ENCODE assay signal across 10 mouse cellular contexts in genomic region chr11:119935457-119935856, GRCm38 (mm10). TPM values are rescaled to one million over a fixed set of nuclear protein-coding genes. Genes with fewer than 3 reads are reported as not detected.
DNase-seq lines count a peak whose midpoint lies in the region; TF ChIP-seq lines count a peak whose summit lies in the region.
"Had no signal": no experiment of that assay in that cellular context is flagged by ENCODE, and none has a peak within 500 bp of the region (broad histone marks: within the 10 kb centered on the region; RNA-seq: fewer than 3 reads in every experiment).

No protein-coding gene starts in this region.

- H3K4me3 ChIP-seq in CH12.LX (replicated peaks in 1 of 3; ENCODE audit: low read depth in 2 of 3, low read length in 2 of 3, poor library complexity in 1 of 3): no peak overlapping the region
- H3K4me3 ChIP-seq: hindbrain, embryonic 15.5 days had no signal

- H3K4me1 ChIP-seq in CH12.LX (ENCODE audit: control insufficient read depth in 1 of 2, insufficient read depth in 2 of 2): peaks cover 23 to 67% of the 10 kb centered on the region in 2 experiments

- peak; percentile 64 to 89 for TF ChIP-seq CTCF in CH12.LX (conservative IDR thresholded peaks at IDR 0.05 in 1 of 2, IDR thresholded peaks at IDR 0.05 in 1 of 2; ENCODE audit: low read depth in 2 of 2, low read length in 2 of 2)

- TF ChIP-seq POLR2A in CH12.LX (IDR thresholded peaks at IDR 0.05; ENCODE audit: low read depth, low read length): no peak

- no peak overlapping the region for H3K27ac ChIP-seq in CH12.LX (ENCODE audit: insufficient read depth, low read depth)
- H3K27ac ChIP-seq: hindbrain, embryonic 15.5 days had no signal

- dilution Hi-C loops in CH12.LX (cut with MboI; ENCODE audit: extremely low pct_ligation_motif_present, extremely low pct_unique_long_range_greater_than_20kb, low sequenced_read_pairs): no loop called here

- no peak overlapping the region for H3K4me2 ChIP-seq in CH12.LX (ENCODE audit: insufficient read depth, low read depth, poor library complexity, severe bottlenecking)
- H3K4me2 ChIP-seq: hindbrain, embryonic 15.5 days had no signal

- H3K36me3 ChIP-seq in CH12.LX (replicated peaks in 1 of 2; ENCODE audit: control insufficient read depth in 1 of 2, insufficient read depth in 1 of 2, low read length in 1 of 2): no peaks in the 10 kb centered on the region
- H3K36me3 ChIP-seq: hindbrain, embryonic 15.5 days had no signal

- H3K79me2 ChIP-seq in CH12.LX (replicated peaks; ENCODE audit: control insufficient read depth, extremely low read depth, insufficient read depth, poor library complexity, severe bottlenecking): no peaks in the 10 kb centered on the region

- in situ Hi-C loops in CH12.LX (cut with MboI; ENCODE audit: low pct_ligation_motif_present, low pct_unique_long_range_greater_than_20kb, low sequenced_read_pairs): no loop called here

- peak; percentile 61 for TF ChIP-seq RAD21 in CH12.LX (IDR thresholded peaks at IDR 0.05; ENCODE audit: low read depth, low read length)

- no peak overlapping the region for H3K9ac ChIP-seq in CH12.LX (ENCODE audit: insufficient read depth, low read depth)
- H3K9ac ChIP-seq: hindbrain, embryonic 15.5 days had no signal

- no peak for TF ChIP-seq EP300 in CH12.LX (IDR thresholded peaks at IDR 0.05; ENCODE audit: low read length)

- H3K9me3 ChIP-seq in CH12.LX (replicated peaks; ENCODE audit: low read length): peaks cover 8% of the 10 kb centered on the region
- H3K9me3 ChIP-seq: hindbrain, embryonic 15.5 days had no signal

- peaks cover 26% of the 10 kb centered on the region for H3K27me3 ChIP-seq in CH12.LX (replicated peaks)
- H3K27me3 ChIP-seq: hindbrain, embryonic 15.5 days; Patski had no signal

- DNase-seq in heart, adult 18-20 months: peak; percentile 61 to 84
- no peak for DNase-seq in heart, adult 8-10 months (ENCODE audit: low spot score)
- DNase-seq in CH12.LX (ENCODE audit: extremely low read depth): peak; percentile 74
- DNase-seq in cerebellum, adult 18-20 months: peak; percentile 75 to 81
- DNase-seq in frontal cortex, postnatal 25 days (ENCODE audit: low spot score in 2 of 2): peak; percentile 63 to 71
- peak; percentile 48 to 80 for DNase-seq in layer of hippocampus, postnatal 25 days (ENCODE audit: extremely low spot score in 1 of 2, low spot score in 1 of 2)
- peak; percentile 56 to 68 for DNase-seq in natural killer cell, adult 2 months (ENCODE audit: low spot score in 2 of 2)
- peak; percentile 70 for DNase-seq in thymus, postnatal 0 days (ENCODE audit: low spot score)

TF ChIP-seq in CH12.LX, 34 proteins besides CTCF, POLR2A, EP300 and RAD21:
- TF ChIP-seq CHD2 (IDR thresholded peaks at IDR 0.05; ENCODE audit: low read length) (no peak), UBTF (IDR thresholded peaks at IDR 0.05; ENCODE audit: low read depth, low read length) (no peak), TCF12 (IDR thresholded peaks at IDR 0.05; ENCODE audit: low read depth, low read length) (0 out of 2 replicates have a peak, but pooled peaks have one; percentile 25), ZMIZ1 (IDR thresholded peaks at IDR 0.05; ENCODE audit: low read depth, low read length) (no peak), ETS1 (conservative IDR thresholded peaks at IDR 0.05; ENCODE audit: low read depth, low read length) (no peak), MEF2A (IDR thresholded peaks at IDR 0.05; ENCODE audit: borderline replicate concordance, low read depth, low read length) (no peak), SIN3A (IDR thresholded peaks at IDR 0.05; ENCODE audit: low read length) (no peak), TBP (conservative IDR thresholded peaks at IDR 0.05; ENCODE audit: low read depth, low read length) (no peak), JUN (IDR thresholded peaks at IDR 0.05; ENCODE audit: insufficient read depth, low read depth, low read length) (no peak), POLR2AphosphoS2 (IDR thresholded peaks at IDR 0.05; ENCODE audit: low read depth, low read length) (no peak), KAT2A (IDR thresholded peaks at IDR 0.05; ENCODE audit: insufficient replicate concordance, low read length) (no peak), NELFE (IDR thresholded peaks at IDR 0.05; ENCODE audit: low read depth, low read length) (0 out of 2 replicates have a peak, but pooled peaks have one; percentile 17), NRF1 (IDR thresholded peaks at IDR 0.05; ENCODE audit: low read depth, low read length) (no peak), ZKSCAN1 (IDR thresholded peaks at IDR 0.05; ENCODE audit: borderline replicate concordance, low read depth, low read length) (no peak), SMC3 (IDR thresholded peaks at IDR 0.05; ENCODE audit: low read depth, low read length) (peak; percentile 90)

RNA-seq across cellular contexts. Expression of gene Baiap2, which starts 7.1 kb away (rescaled TPM):
- total RNA-seq in heart, adult 18-20 months (2021): 10 to 100 TPM in 1 of 2 experiments, 1 to 10 TPM in 1; 6.5 to 10.7 TPM
- 10 to 100 TPM in 1 of 4 experiments, 1 to 10 TPM in 3; 4.8 to 10.0 (median 5.8) TPM for total RNA-seq in heart, adult 8-10 months (2022)
- total RNA-seq in CH12.LX (2012; rRNA removed): 6.7 and 9.9 TPM in 2 replicates
- total RNA-seq in CH12.LX (2014; rRNA removed): 3.2 and 3.4 TPM in 2 replicates
- 5.6 and 6.1 TPM in 2 replicates for polyA plus RNA-seq in CH12.LX (2012; ENCODE audit: insufficient read length, low read depth)
- 100 to 1,000 TPM; 226 to 231 TPM for total RNA-seq in layer of hippocampus, postnatal 25 days (2021)
- polyA plus RNA-seq in thymus, postnatal 0 days (2015; fragmentation: Nextera tagmentation; extraction: Ambion mirVana): 25.1 and 26.3 TPM in 2 replicates

RNA-seq across cellular contexts. Expression of gene Chmp6, which starts 22.2 kb away (rescaled TPM):
- total RNA-seq in heart, adult 18-20 months (2021): 10 to 100 TPM; 27.8 to 30.2 TPM
- total RNA-seq in heart, adult 8-10 months (2022): 10 to 100 TPM; 29.9 to 33.7 (median 30.4) TPM
- total RNA-seq in CH12.LX (2012; rRNA removed) (59.7 and 67.2 TPM in 2 replicates), CH12.LX (2014; rRNA removed) (63.2 and 70.6 TPM in 2 replicates)
- 50.3 and 67.9 TPM in 2 replicates for polyA plus RNA-seq in CH12.LX (2012; ENCODE audit: insufficient read length, low read depth)
- 10 to 100 TPM; 38.0 to 39.7 TPM for total RNA-seq in layer of hippocampus, postnatal 25 days (2021)
- 81.4 and 86.0 TPM in 2 replicates for polyA plus RNA-seq in thymus, postnatal 0 days (2015; fragmentation: Nextera tagmentation; extraction: Ambion mirVana)

Comparison
In these comparisons a context has a peak if more than half of its experiments do, and no peak if none do; other contexts are left out.
1. RNA of gene Baiap2, which starts 7.1 kb away (total RNA-seq): 226 to 231 TPM in layer of hippocampus, postnatal 25 days; 6.5 to 10.7 TPM in heart, adult 18-20 months, 3.2 to 9.9 TPM in CH12.LX and 4.8 to 10.0 TPM in heart, adult 8-10 months; every median in the first group is over 10 times any median in the second.